Mouse (Mus musculus) liver, embryonic 14.5 days (tissue): Measurements from ENCODE around the gene Ggact.

Source experiments
- CTCF ChIP-seq: IDR thresholded peaks from 2 replicates; pipeline ENCODE4 v1.5.1; 2016; ENCODE audit warnings: antibody characterized with exemption, low read depth, control low read depth
- EP300 ChIP-seq: IDR thresholded peaks from 2 replicates; pipeline ENCODE4 v1.6.1; 2016; ENCODE audit warnings: antibody characterized with exemption, low read depth

DNA sequence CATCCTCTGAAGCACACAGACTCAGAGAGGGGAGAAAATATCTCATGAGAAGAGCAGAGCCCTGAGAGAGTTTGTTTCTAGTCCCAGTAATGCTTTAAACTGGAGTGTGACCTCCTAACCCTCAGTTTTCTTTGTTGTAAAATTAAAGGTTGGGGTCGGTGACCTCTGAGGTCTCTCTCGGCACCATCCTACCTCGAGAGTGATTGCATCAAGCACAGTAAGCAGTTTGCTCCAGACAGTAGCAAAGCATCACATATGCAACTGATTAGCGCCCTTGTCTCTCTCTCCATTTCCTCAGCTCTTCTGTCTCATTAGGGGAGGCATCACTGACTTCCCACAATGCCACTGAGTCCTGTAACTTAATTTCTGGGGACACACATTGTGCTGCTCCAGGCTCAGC is 77.3 kb downstream of the Ggact start:
- TF ChIP-seq EP300 (no peak), CTCF (no peak)
